Mouse (Mus musculus) erythroblast, embryonic 14.5 days (primary cell): ENCODE results near the gene Olfr288.

Experiments used
- GATA1 ChIP-seq: IDR thresholded peaks from 2 replicates; pipeline ENCODE4 v1.6.1; 2012; ENCODE audit warnings: low read length, inconsistent platforms, mixed read lengths
- TAL1 ChIP-seq: IDR thresholded peaks from 3 replicates; pipeline ENCODE4 v1.6.1; 2012; ENCODE audit warnings: low read length, inconsistent platforms, mixed read lengths

GRCm38 (mm10) chr15:98181132-98181711, 14.1 kb downstream of the Olfr288 start:
- TF ChIP-seq GATA1 (peak; percentile 44), TAL1 (no peak)
